Mouse (Mus musculus) olfactory bulb, adult 2 months (tissue): ENCODE data around the gene Shisa7. TPM values are rescaled to one million over a fixed set of nuclear protein-coding genes. Genes with fewer than 3 reads are reported as not detected.
"Not testable (repeated sequence)": the region's sequence is repeated elsewhere in the genome, so short reads cannot be mapped to it uniquely, and the experiment has no call there.

Experiments used
- H3K27ac ChIP-seq: fragments of 200-500 bp; 2 replicates; pipeline ENCODE4 v1.5.1; 2012; ENCODE audit warnings: low read depth, low read length; ENCODE audit not compliant: insufficient read depth
- H3K4me1 ChIP-seq: fragments of 200-500 bp; 2 replicates; pipeline ENCODE4 v1.6.1; 2012; ENCODE audit warnings: low read length; ENCODE audit not compliant: control insufficient read depth, insufficient read depth
- H3K4me3 ChIP-seq: fragments of 200-500 bp; 2 replicates; pipeline ENCODE4 v1.5.1; 2012; ENCODE audit warnings: mild to moderate bottlenecking, low read depth, low read length, moderate library complexity; ENCODE audit not compliant: insufficient read depth
- CTCF ChIP-seq: fragments of 200-500 bp; IDR thresholded peaks from 2 replicates; pipeline ENCODE4 v1.5.1; 2012; ENCODE audit warnings: low read depth, mild to moderate bottlenecking, low read length, moderate library complexity; ENCODE audit not compliant: insufficient read depth
- POLR2A ChIP-seq: fragments of 200-500 bp; IDR thresholded peaks from 2 replicates; pipeline ENCODE4 v1.6.1; 2012; ENCODE audit warnings: mild to moderate bottlenecking, low read depth, low read length, moderate library complexity; ENCODE audit not compliant: insufficient read depth
- WGBS: fragments of 180-500 bp; shearing (Covaris S2); methylation state at CpG from one replicate; pipeline ENCODE4 v1.1.7; 2018; 5-methylcytosine and 5-hydroxymethylcytosine counted together
- polyA plus RNA-seq: library from polyadenylated mRNA; stranded (reverse); fragments of >200 nt; gene quantifications from 2 replicates; pipeline ENCODE4 v1.2.4, GENCODE M21; 2012; ENCODE audit warnings: low replicate concordance; ENCODE audit not compliant: missing spikeins, insufficient read depth, insufficient read length

Gene Shisa7
- polyA plus RNA-seq, 1 experiment, result not detected

DNA sequence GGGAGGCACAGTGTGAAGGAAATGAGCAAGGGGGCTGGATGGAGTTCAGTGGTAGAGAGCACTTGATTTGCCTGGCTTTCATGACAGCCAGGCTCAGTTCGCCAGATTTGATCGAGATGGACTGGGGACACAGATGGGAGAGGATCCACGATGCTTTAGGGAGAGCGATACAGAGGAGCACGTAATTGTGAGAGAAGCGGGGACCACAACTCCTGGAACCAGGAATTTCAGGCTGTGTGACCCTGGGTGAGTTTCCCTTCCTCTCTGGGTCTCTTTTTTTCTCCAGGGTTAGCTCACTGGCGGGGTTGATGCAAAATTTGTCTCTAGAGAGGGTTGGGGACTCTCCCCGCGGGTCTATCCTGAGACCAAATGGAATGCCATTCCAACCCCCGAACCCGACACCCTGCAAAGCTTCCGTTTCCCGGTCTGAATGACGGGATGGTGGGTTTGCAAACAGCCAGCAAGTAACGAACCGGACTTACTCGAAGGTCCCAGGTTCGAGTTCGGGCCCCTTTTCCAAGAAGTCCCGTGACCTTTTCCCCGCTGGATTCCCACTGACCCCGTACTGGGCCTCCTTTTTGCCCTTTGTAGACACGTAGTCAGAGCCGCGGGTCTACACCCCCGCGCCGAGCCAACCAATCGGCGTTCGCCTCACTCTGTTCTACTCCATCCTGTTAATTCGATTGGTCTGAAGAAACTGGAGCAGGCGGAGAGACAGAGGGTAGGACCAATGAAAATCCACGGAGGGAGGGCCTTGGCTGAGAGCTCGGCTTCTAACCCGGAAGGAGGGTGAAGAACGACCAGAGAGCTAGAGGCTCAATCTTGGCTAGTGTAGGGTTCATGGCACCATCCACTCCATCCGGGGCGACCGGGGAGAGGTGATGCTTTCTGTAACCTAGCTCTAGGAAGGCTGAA lies 21.3 kb upstream of the Shisa7 start:
- TF ChIP-seq POLR2A (peak; percentile 85), CTCF (no peak)
- 3% methylated on average over 40 of the region's 40 CpGs for WGBS

GRCm38 (mm10) chr7:4865090-4865489 lies 20.6 kb upstream of the Shisa7 start:
- Histone ChIP-seq H3K4me1 (peaks cover 2% of the 10 kb centered on the region; the same call in 1 of the 2 replicates), H3K27ac (peak overlapping the region; percentile 78; the same call in 1 of the 2 replicates), H3K4me3 (no peak overlapping the region)
- 59% methylated on average over 5 of the region's 5 CpGs for WGBS
- no peak for TF ChIP-seq POLR2A
- no peak for TF ChIP-seq CTCF

More for the DNA sequence above, 21.3 kb upstream of the Shisa7 start:
- peak overlapping the region; percentile 78 for H3K27ac ChIP-seq
- H3K4me3 ChIP-seq, result peak overlapping the region; percentile 89
- H3K4me1 ChIP-seq, result peaks cover 2% of the 10 kb centered on the region; the same call in 1 of the 2 replicates

DNA sequence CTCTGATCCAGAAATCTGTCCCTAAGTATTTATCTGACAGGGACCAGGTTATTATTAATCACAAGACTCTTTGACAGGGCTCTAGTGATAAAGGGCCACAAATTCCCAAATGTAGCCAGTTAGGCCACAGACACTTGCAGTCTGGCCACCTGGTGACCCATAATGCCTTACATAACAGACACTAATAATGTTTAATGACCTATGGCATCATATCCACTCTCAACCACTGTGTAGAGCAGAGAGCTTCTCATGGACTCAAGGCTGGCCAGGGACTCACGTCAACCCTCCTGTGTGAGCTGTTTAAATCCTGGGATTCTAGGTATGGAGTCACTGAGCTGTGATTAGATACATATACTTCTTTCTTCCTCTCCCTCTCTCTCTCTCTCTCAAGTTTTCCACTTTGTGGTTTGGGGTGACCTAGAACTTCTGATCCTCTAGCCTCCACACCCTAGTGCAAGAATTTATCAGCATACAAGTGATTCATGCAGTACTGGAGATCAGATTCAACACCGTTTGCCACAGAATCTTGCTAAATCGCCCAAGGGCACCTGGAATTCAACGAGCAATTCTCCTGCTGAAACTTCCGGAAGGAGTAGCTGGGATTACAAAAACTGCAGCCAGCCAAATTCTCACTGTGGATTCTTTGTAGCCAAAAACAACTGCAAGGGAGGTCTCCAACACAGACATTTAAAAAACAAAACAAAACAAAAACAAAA lies 19.8 kb upstream of the Shisa7 start:
- 77% methylated on average over 5 of the region's 5 CpGs for WGBS
- TF ChIP-seq CTCF, result no peak
- TF ChIP-seq POLR2A, result no peak
- Histone ChIP-seq H3K27ac (no peak overlapping the region), H3K4me3 (no peak overlapping the region), H3K4me1 (peaks cover 2% of the 10 kb centered on the region; the same call in 1 of the 2 replicates)

- Histone ChIP-seq H3K4me3 (no peak overlapping the region), H3K4me1 (peaks cover 2% of the 10 kb centered on the region; the same call in 1 of the 2 replicates), H3K27ac (no peak overlapping the region)
- TF ChIP-seq CTCF, result no peak
- 82% methylated on average over 7 of the region's 7 CpGs for WGBS
Observed at GRCm38 (mm10) chr7:4863541-4864080, 19.1 kb upstream of the Shisa7 start.

GRCm38 (mm10) chr7:4863041-4863440 lies 18.5 kb upstream of the Shisa7 start:
- no peak overlapping the region for H3K27ac ChIP-seq
- TF ChIP-seq CTCF (no peak), POLR2A (no peak)
- WGBS, result 33% methylated on average over 1 of the region's 1 CpGs
- H3K4me1 ChIP-seq, result peaks cover 2% of the 10 kb centered on the region; the same call in 1 of the 2 replicates
- no peak overlapping the region for H3K4me3 ChIP-seq

DNA sequence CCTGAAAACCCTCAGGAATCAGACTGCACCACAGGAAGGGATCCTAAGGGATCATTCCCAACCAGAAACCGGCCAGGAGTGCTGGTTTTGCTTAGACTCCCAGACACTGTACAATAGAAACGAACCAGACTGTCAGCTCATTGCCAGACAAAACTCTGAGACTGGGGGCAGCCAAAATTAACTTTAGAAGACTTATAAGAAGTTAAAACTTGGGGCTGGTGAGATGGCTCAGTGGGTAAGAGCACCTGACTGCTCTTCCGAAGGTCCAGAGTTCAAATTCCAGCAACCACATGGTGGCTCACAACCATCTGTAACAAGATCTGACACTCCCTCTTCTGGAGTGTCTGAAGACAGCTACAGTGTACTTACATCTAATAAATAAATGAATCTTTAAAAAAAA lies 16.4 kb upstream of the Shisa7 start:
- 78% methylated on average over 3 of the region's 3 CpGs for WGBS
- H3K4me3 ChIP-seq, H3K27ac ChIP-seq, H3K4me1 ChIP-seq: not testable (repeated sequence)

DNA sequence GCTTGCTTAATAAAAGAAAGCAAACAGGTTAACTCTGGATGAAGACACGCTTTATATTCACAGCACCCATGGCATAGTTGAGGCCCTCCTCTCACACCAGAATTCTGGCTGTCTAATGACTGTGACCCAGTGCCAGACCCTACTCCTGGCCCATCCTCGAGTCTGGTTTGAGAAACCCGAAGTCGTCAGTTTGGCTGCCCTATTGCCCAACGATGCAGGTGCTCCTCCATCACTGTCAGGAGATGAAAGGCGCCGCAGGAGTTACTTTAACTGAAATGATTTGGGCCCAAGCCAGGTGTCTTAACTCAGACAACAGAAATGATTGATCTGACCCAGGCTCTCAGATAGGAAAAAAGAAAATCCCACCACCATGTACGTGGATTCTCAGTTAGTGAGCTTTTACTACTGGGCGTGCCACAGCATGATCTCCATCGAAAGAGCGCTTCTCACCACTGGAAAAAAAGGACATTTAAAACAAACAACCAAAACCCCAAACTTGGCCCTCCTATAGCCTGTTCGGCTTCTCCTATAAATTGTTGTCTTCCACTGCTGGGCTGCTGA lies 15.0 kb upstream of the Shisa7 start:
- Histone ChIP-seq H3K4me3 (no peak overlapping the region), H3K4me1 (no peaks in the 10 kb centered on the region), H3K27ac (no peak overlapping the region)
- TF ChIP-seq CTCF, result no peak
- TF ChIP-seq POLR2A, result no peak
- WGBS, result 80% methylated on average over 12 of the region's 12 CpGs

DNA sequence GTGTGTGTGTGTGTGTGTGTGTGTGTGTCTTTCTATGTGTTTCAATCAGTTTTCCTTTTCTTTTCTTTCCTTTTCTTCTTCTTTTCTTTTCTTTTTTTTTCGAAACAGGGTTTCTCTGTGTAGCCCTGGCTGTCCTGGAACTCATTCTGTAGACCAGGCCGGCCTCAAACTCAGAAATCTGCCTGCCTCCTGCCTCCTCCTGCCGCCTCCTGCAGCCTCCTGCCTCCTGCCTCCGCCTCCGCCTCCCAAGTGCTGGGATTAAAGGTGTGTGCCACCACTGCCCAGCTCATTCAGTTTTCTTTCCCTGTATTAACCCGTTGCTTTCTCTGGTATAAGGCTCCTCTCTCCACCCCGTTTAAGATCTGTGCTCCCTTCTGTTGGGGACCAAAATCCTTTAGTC lies 12.8 kb upstream of the Shisa7 start:
- H3K4me3 ChIP-seq, result no peak overlapping the region
- TF ChIP-seq CTCF, result no peak
- no peak for TF ChIP-seq POLR2A
- WGBS, result 66% methylated on average over 7 of the region's 7 CpGs

GRCm38 (mm10) chr7:4856508-4856907 lies 12.0 kb upstream of the Shisa7 start:
- H3K4me1 ChIP-seq, result no peaks in the 10 kb centered on the region
- no peak overlapping the region for H3K27ac ChIP-seq
- no peak overlapping the region for H3K4me3 ChIP-seq
- no peak for TF ChIP-seq CTCF
- no peak for TF ChIP-seq POLR2A
- WGBS, result 94% methylated on average over 9 of the region's 9 CpGs

More for the DNA sequence above, 12.8 kb upstream of the Shisa7 start:
- Histone ChIP-seq H3K27ac (no peak overlapping the region), H3K4me1 (no peaks in the 10 kb centered on the region)
